Mouse (Mus musculus) adrenal gland, postnatal 36 days (tissue): ENCODE results near the gene Sbno1. TPM values are rescaled to one million over a fixed set of nuclear protein-coding genes. Genes with fewer than 3 reads are reported as not detected.

Experiments used
- DNase-seq, 2 experiments: peaks; one replicate each; pipeline ENCODE4 v3.0.0; 2021; ENCODE audit warnings: mixed read lengths in 1 of 2
- long read RNA-seq, 2 experiments: library from polyadenylated mRNA; stranded (forward); transcript quantifications; one replicate each; pipeline ENCODE4 v2.0.0; 2021; ENCODE audit warnings: borderline sequencing depth in 2 of 2
- total RNA-seq, 2 experiments: library from RNA; stranded (reverse); gene quantifications; 2 replicates each; pipeline ENCODE4 v1.2.3; 2021

Sbno1 gene
- total RNA-seq: 100 to 1,000 TPM in 1 of 2 experiments, 10 to 100 TPM in 1; 84.3 to 100 TPM
- long read RNA-seq, experiment 1, partial matches to known transcripts: 23 of 55 reads
- long read RNA-seq, experiment 1, other reads (novel, unspliced or antisense): 30 of 55 reads
- long read RNA-seq, experiment 2, full-length matches to known transcripts: 3 of 7 reads
- long read RNA-seq, experiment 2, partial matches to known transcripts: 1 of 7 reads
- long read RNA-seq, experiment 2, other reads (novel, unspliced or antisense): 3 of 7 reads

DNA sequence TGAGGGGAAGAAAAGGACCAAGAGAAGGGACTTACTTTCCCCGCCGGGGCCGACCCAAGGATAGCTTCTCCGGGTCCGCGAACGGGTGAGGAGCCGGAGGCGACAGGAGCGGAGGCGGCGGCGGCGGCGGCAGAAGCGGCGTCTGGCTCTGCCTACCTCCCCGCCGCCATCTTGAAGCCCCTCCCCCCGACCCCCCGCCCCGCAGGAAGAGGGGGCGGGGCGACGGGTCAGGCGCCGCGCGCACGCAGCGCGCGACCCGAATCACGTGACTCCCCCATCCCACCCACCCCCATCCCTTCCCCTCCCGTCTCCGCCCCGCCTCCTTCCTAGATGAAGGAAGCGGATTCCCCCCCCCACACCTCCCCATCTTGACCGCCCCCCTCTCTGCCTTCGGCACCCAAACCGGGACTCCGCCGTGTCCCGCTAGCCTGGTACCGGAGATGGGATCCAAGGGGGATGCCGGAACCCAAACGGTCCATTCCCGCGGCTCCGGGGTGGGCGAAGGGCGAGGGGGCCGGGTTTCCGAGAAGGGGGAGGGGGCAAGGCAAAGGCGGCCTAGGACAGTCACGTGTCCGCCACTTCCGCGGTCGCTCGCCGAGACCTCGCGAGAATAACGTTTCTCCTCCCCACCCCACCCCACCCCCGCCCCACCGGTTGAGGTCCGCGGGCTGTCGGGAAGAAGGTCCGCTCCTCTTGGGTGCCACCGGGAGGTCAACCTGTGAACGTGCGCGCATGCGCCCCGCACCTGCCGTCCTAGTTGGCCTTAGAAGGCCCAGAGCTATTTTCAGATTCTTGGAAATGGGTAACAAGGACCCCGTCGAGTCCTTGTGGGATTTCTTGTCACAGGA, at the start of gene Sbno1:
Gene Sbno1 (minus strand): TSS at position 590 of the 848 bp plus-strand sequence.
- peak; percentile 94 to 96 for DNase-seq

DNA sequence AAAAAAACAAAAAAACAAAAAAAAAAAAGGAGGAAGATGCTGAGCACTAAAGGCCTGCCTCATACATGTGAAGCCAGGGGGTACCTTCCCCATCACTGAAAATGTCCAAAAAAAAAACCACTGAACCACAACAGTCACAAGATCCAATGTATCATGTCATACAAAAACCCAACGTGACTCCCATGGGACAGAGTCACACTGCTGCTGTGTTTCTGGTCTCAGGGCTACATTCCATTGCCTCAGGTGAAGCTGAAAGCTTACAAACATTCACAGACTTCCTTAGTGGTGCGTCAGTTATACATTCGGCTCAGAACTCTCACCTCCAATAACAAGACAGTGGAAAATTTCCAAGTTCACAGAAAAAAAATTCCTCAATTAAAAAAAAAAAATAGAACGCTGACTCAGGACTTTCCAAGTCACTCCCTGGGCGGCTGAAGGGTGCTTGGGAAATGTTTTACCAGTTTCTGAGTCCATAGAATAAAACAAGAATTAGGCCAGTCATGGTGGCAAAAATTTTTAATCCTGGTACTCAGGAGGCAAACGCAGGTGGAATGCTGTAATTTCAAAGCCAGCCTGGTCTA, 44.9 kb upstream of the Sbno1 start:
- no peak for DNase-seq

DNA sequence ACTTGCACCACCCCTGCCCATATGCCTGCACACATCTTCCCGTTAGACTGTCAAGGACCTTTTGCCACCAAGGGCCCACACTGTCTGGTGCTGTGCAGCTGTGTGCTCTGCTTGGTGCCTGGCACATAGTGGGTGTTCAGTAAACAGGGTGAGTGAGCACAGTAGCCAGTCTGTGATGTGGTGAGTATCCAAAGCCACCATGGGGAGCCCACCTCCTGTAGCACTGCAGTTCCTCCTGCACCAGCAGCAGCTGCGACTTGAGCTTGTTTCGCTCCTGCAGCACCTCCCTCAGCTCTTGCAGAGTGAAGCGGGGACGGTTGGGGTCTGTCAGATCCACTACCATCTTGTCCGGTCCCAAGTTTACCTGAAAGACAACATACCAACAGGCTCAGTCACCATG, 43.7 kb upstream of the Sbno1 start:
- no peak for DNase-seq

DNA sequence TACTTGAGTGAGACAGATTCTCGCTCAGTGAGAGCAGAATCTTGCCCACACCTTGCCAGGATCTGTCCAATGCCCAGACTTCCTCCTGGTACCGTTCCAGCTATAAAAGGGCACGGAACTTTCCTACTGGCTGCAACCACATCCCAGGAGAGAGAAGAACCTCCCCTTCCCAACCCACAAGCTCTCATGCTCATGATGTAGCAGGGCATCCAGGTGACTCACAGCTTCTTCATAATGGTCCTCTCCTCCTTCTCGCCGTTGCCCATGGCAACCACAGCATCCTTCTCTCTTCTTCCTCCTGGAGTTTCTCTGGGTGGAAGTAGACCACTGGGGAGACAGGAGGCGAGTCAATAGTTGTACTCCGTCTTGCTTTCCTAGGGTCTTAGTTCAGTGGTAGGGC, 42.6 kb upstream of the Sbno1 start:
- no peak for DNase-seq

DNA sequence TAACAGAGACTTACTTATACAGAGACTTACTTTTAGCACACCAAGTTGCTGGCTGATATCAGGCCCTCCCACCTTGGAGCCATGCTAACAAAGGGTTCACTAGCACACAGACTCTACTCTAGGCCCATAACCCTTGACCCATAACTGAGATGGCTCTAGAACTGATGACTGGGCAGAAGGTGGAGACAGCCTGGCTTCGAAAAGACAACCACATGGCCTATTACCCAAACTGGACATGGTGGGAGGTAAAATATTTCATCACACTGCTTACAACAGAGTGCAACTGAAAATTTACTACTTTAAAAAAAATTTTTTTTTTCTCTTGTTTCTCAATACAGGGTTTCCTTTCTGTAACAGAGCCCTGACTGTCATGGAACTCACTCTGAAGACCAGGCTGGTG, 42.0 kb upstream of the Sbno1 start:
- DNase-seq: no peak

DNA sequence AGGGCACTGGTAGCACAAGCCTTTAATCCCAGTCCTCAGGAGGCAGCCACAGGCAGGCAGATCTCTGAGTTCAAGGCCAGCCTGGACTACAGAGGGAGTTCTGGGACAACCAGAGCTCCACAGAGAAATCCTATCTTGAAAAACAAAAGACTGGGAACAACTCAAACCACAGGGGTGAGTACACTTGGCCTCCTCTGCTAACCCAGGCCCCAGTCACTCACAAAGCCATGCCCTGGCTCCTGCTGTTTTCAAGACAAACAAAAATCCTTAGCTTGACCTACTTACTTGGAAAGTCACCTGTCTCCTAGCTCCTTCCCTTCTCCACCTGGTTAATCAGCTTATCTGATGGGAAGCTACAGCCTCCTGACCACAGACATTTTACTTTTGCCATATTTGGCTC, 39.1 kb upstream of the Sbno1 start:
- DNase-seq: no peak

DNA sequence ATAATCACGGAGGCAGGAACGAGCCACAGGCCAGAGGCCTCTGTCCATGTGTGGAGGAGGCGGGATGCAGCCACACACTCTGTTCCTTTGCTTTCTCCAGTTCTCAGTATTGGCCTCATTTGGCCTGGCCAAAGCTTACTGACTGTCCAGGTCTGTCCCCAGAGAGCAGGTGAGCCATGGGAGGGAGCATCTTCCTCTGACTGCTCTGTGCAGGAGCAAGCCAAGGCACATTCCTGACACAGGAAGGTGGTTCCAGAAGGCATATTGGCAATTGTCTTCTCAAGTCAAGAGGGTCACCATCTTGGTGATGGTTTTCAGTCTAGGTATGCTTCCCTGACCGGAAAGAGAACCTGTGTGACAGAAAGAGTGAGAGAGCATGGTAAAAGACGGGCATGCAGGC, 37.7 kb upstream of the Sbno1 start:
- DNase-seq: no peak

DNA sequence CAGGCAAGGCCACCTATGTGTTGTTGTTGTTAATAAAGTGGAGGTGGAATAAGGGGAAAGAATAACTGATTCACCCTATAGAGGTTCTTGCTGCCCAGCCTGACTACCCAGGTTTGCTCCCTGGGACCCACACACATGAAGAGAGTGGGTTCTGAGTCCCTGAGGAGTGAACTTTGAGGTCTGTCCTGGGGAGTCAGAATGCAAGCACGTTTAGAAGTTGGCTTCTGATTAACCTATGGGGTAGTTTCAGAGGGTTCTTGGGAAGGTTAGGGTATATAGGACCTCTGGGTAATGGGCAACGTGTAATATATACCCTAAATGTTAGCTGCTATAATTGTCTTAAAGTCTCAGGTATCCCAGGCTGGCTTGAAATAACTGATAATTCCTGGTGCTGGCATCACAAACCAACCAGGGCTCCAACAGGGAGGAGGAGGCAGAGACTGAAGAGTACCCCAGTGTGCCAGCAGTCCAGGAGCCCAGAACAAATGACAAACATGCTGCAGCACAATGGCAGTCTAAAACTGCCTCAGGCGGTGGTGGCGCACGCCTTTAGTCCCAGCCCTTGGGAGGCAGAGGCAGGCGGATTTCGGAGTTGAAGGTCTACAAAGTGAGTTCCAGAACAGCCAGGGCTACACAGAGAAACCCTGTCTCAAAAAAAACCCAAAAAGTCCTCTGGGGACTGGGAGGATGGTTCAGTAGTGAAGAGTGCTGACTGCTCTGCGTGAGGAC, 36.7 kb upstream of the Sbno1 start:
- DNase-seq: no peak

DNA sequence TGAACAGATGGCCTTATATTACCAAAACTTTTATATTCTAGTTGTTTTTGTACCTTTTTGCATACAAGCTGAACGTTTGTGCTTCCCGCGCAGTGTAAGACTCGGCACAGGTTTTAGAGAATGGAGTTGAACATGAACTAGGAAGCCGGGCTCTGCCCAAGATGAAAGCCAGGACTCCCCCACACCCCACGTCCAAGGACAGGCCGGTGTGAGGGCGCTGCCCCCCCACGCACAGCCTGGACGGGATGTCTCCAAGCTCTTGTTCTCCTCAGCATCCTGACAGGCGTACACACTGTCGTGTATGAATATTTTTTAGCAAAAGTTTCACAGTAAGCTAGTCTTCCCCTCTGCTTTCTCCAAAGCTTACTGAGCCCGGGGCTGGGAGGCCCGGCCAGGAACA, 35.1 kb upstream of the Sbno1 start:
- DNase-seq: peak; percentile 57 to 74

DNA sequence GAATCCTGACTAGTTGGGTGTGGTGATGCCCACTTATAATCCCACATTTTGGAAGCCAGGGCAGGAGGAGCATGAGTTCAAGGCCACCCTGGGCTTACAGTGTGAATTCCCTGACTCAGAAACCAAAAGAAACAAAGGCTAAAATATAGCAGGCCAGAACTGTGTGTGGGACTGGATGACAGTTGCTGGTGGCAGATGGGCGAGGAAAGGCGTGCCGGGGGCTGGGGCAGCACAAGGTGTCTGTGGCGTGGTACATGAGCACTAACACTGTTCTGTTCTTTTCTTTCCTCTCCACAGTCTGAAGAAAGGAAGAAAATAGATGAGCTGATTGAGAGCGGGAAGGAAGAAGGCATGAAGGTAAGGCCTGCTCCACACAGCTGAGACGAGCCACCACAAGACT, 31.0 kb upstream of the Sbno1 start:
- no peak for DNase-seq

DNA sequence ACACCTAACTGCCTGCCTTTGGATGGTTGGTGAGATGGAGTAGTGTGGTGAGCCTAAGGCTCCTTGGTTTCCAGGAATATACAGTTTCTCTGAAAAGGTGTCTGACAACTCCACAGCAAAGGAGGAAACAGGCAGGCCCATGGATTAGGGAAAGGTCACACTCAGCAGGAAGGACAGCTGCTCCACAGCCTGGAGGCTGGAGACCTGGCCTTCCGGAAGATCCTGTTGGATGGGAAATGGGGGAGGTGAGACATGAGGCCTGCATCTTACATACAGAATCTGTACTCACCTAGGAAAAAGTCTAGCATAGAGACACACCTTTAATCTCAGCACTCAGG, 28.2 kb upstream of the Sbno1 start:
- no peak for DNase-seq

DNA sequence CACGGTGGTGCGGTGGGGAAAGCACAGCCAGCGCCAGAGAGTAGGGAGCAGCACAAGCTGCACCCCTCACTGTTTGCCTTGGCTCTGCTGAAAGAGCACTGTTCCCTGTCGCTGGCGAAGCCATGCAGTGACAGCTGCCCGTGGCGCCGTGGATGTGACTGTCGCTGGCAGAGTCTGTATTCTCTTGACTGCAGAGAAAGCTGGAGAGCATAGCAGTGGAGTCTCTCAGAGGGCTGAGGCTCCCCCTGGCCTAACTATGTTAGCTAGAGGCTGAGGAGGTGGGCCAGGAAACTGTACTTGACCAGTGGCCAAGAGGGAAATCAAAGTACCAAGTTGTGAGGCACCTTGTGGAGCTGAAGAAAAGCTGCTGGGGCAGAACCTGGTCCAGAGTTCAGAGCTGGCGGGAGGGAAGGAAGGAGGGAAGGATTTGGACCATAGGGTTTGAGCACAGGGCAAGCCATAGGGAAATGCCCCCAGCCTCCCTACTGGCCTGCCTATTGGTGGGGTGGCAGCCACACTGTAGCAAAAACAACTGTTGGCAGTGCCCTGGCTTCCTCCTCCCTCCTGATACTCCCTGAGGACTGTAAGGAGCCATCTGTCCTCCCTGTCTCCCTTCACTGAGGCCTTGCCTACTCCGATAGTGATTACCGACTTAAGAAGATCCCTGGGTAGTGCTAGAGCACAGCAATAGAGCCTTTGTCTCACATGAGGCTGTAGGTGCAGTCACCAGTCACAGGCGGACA, 27.7 kb upstream of the Sbno1 start:
- no peak for DNase-seq

DNA sequence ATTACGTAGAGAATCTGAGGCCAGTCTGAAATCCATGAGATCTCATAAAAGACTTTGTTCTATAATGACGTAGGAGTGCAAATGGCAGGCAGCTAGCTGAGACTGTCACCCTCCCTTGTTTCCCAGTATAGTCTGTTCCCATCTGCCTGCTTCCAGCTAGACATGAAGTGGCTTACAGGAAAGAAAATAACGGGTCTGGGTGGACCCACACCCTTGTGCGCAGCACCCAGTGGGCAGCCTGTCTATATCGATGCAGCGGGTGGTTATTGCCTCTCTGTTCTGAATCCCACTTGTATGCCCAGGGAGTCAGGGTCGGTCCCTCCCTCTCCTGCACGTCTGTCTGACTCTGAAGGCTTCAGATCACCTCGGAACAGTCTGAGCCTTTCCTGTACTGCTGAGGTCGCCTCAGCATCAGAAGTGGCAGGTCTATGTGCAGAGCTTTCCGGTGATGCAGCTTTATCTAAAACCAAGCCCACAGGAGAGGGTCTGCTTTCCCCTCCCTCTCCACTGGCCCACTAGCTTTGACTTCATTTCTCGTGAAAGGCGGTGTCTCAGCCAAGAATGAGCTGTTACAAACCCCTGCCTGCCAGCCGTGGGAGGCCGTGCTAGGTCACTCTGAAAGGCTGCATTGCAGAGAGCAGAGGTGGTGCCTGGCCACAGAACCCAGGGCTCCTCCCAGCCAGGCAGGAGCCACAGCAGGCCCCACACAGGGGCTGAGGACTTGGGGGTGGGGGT, 26.9 kb upstream of the Sbno1 start:
- no peak for DNase-seq

DNA sequence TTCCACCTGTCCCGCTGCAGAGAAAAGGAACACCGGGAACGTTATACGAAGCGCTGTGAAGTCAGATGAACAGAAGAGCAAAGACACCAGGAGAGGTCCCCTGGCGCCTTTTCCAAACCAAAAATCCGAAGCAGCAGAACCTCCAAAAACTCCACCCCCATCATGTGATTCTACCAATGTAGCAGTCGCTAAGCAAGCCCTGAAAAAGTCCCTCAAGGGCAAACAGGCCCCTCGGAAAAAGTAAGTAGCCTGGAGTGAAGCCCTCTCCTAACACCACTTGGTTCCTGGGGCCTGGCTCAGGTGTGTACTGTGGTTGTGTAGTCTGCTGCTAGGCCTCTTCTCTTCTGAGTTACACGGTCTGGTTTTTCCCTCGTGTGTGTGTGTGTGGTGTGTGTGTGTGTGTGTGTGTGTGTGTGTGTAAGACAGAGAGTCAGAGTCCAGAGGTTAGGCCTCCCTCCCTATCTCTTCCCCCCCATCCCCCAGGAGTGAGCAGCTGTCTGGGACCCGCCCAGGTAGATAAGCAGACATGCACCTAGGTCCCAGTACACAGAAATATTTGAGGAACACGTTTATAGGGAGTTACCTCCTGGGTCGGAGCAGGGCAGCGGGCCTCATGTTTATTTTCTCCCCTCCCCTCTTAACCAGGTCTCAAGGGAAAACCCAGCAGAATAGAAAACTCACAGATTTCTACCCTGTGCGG, 25.0 kb upstream of the Sbno1 start:
- no peak for DNase-seq

DNA sequence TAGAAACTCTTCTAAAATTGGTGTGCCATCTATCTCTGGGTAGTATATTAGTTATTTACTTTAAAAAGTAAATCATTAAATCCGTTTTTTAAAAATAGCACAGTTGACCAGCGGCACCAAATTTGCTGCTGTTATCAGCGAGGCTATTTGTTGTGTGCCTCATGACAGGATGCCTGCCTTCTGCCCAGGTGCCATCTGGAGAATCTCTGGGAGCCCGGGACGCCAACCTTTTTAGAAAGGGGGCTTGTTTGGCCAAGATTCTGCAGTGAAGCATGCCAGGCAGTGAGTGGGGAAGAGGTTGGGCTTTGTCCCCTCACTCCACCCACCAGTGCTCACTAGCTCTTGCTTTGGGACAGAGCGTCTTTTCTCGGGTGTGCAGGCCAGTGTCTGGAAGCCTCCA, 24.2 kb upstream of the Sbno1 start:
- DNase-seq: no peak

DNA sequence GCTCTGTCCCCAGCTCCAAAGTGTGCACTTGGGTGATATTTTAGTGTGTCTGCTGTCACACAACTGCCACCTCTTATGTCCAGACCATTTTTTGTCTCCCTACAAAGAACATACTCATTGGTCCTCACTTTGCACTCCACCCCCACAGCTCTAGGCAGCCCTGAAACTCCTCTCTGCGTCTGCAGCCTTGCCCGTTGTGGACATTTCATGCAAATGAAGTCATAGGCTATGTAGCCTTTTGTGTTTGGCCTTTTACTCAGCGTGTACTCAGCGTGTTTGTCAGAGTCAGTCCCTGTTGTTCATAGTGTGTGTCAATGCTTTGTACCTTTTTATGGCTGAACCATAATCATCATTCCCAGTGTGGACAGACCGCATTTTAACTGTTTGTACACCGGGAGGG, 23.7 kb upstream of the Sbno1 start:
- DNase-seq: peak; percentile 67 to 69

DNA sequence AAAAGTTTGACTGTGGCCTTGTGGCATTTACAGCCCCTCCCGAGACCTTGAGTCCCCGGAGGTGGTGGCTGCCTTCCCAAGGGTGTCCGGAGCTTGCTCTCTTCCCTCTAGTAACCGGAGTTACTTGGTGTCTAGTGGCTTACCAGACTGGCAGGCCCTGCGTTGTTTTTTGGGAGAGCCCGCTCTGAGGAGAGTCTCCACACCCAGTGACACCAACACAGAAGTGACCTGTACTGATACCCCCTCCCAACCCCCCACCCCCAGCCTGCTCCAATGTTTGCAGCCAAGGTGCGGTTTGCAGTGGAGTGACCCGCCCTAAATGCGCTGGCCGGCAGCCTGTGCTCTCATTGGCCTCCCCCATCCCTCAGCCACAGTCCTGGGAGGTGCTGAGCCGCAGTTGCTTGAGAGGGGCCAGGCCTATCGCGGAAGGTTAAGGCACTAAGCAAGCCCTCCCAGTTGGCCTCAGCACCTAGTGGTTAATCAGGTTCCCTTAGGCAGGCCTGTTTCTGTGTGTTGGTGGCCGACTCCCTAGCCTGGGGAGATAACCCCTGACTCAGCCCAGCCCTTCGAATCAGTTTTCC, 20.6 kb upstream of the Sbno1 start:
- DNase-seq: peak; percentile 81 to 82

DNA sequence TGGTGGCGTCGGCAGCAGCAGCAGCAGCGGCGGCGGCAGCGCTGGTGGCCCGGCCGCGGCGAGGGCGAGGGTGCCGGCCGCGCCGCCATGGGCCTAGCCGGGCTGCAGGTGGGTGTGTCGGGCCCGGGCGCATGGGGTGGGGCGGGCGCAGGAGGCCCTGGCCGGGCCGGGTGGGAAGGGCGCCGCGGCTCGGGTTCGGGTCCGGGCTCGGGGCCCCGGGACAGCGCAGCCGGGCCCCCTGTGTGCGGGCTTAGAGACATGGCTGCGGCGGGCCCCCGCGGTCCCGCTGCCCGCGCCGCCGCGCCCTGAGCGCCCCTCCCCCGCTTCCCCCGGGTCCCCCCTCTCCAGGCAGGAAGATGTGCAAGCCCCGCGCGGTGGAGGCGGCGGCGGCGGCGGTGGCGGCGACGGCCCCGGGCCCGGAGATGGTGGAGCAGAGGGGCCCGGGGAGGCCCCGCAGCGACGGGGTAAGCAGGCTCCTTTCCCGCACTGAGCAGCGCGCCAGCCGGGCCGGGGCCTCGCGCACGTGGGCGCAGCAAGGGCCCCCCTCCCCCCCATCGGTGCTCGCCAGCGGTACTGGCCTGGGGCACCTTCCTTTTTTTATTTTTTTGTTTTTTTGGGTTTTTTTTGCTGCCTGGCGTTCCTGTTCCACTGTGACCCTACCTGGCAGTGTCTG, 20.0 kb upstream of the Sbno1 start:
- DNase-seq: peak; percentile 65 to 78

DNA sequence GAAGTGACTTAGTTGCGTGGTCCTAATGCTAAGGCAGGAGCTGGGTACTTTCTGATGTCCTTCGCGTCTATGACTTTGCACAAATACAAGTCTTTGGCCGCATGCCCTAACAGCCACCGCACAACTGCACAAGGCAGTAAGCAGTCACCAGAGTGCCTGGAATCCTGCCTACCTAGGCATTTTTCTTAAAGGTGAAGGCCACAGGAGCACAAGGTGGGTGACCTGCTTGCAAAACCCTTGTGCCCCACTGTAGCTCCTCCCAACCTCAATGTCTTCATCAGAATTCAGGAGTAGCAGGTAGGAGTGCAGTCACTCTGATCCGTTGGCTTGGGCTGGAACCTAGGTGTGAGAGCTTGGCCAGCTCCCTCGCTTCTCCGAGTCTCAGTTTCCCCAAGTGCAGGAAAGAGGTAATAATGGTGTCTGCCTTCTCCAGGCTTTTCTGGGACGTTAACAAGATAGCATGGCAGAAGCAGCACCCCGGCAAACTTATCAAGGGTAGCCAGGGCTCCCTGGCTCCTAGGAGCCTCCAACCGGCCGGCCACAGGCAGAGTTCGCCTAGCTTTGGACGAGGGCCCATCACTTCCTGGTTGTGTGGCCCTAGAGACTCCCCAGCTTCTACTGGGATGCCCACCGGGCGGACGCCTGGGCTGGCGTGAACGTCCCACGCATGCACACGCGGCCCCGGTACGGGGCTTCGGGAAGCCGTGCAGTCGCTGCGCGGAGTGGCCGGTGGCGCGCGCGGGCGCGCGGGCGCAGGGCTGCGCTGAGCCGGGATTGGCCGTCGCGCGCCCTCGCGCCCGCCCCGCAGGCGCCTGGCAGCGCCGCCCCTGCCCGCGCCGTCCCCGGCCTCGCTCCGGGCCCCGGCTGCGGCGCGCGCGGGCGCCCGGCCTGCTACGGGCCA, 19.1 kb upstream of the Sbno1 start:
- DNase-seq: peak; percentile 88 to 93
